Mouse (Mus musculus) embryonic fibroblast, embryonic 13.5 days (primary cell): ENCODE results near the gene Ttc23.

Source experiments
- CTCF ChIP-seq: IDR thresholded peaks from 2 replicates; pipeline ENCODE4 v1.5.1; 2011; ENCODE audit warnings: mild to moderate bottlenecking, control low read depth, low read length, moderate library complexity, borderline replicate concordance; ENCODE audit not compliant: insufficient read depth
- POLR2A ChIP-seq: IDR thresholded peaks from 2 replicates; pipeline ENCODE4 v1.6.1; 2011; ENCODE audit warnings: low read depth, mild to moderate bottlenecking, control low read depth, low read length, moderate library complexity

DNA sequence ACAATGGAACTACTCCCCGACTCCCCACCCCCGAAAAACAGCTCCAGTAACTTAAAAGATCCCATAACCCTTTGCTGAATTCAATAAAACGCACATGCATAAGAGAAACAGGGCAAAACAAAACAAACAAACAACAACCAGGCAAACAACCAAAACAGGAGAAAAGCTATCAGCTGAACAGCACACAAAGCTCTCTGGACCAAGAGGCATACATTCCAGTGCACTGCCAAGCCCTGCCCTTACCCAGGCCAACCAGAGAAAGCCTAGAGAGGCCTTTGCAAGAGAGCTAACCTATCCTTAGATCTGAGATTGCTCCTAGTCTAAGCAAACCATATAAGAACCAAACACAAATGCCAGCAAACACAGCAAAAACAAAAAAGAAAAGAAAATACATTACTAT lies 25.1 kb upstream of the Ttc23 start:
- TF ChIP-seq CTCF (no peak), POLR2A (no peak)
